ENCODE assay signal across 9 mouse cellular contexts in the genomic region with DNA sequence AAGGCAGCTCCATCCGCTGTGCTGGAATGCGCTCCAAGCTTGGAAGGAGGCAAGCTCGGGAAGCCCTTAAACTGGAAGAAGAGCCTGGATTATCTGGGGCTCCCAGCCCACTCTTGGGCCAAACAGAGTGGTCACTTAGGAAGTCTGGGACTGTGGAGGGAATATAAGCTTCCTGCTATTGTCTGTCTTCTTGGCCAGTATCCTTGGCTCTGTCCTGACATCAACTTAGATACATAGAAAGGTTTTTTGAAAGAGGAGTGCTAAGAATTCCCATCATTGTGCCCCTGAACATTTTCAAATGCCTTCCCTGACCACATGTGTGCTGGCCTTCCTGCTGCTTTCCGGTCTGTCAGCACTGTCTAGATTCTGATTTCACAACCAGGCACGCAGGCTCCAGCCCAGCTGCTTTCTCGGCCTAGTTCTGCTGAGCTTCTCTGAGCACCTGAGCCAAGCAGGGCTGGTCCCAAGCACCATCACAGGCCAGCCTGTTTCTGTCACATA. TPM values are rescaled to one million over a fixed set of nuclear protein-coding genes. Genes with fewer than 3 reads are reported as not detected.
DNase-seq lines count a peak whose midpoint lies in the region; ATAC-seq lines count a peak whose summit lies in the region.
"Had no signal": no experiment of that assay in that cellular context is flagged by ENCODE, and none has a peak within 500 bp of the region (broad histone marks: within the 10 kb centered on the region; RNA-seq: fewer than 3 reads in every experiment).

No protein-coding gene starts in this region.

- 50% methylated on average over 6 of the region's 6 CpGs for WGBS in macrophage (ENCODE audit: missing documents)
- 84% methylated on average over 6 of the region's 6 CpGs for WGBS in neural tube, embryonic 15.5 days
- WGBS in forebrain, embryonic 16.5 days, result 79% methylated on average over 6 of the region's 6 CpGs

- no peak overlapping the region; the same call in 1 of the 2 replicates for H3K4me2 ChIP-seq in neural tube, embryonic 15.5 days
- no peak overlapping the region for H3K4me2 ChIP-seq in forebrain, embryonic 16.5 days (ENCODE audit: low read length)

- H3K79me2 ChIP-seq in macrophage (ENCODE audit: inconsistent target), result peaks cover 38% of the 10 kb centered on the region

- no peaks in the 10 kb centered on the region for H3K9me3 ChIP-seq in neural tube, embryonic 15.5 days (replicated peaks)
- no peaks in the 10 kb centered on the region for H3K9me3 ChIP-seq in forebrain, embryonic 16.5 days (ENCODE audit: control insufficient read depth, low read length)
- H3K9me3 ChIP-seq: limb, embryonic 13.5 days had no signal

- intact Hi-C loops in heart, postnatal 14 days (cut with DNase I), result no loop called here

- no peak overlapping the region for H3K9ac ChIP-seq in neural tube, embryonic 15.5 days (replicated peaks)
- no peak overlapping the region for H3K9ac ChIP-seq in forebrain, embryonic 16.5 days (replicated peaks; ENCODE audit: low read depth, low read length)

- H3K27ac ChIP-seq in macrophage, result peak overlapping the region; percentile 96
- no peak overlapping the region for H3K27ac ChIP-seq in neural tube, embryonic 15.5 days (replicated peaks)
- no peak overlapping the region for H3K27ac ChIP-seq in forebrain, embryonic 16.5 days (ENCODE audit: low read length)
- H3K27ac ChIP-seq: limb, embryonic 13.5 days had no signal

- H3K4me3 ChIP-seq in macrophage (ENCODE audit: inconsistent target), result no peak overlapping the region
- no peak overlapping the region for H3K4me3 ChIP-seq in neural tube, embryonic 15.5 days (replicated peaks)
- no peak overlapping the region for H3K4me3 ChIP-seq in forebrain, embryonic 16.5 days (replicated peaks; ENCODE audit: low read length)

- 0 out of 2 replicates have a peak, but pooled peaks have one; percentile 17 for ATAC-seq in common myeloid progenitor, adult 5-6 weeks (replicated peaks; ENCODE audit: low read depth, poor library complexity, severe bottlenecking)
- ATAC-seq in neural tube, embryonic 15.5 days (ENCODE audit: low FRiP score), result no peak
- ATAC-seq in forebrain, embryonic 16.5 days, result no peak

- H3K27me3 ChIP-seq in neural tube, embryonic 15.5 days (replicated peaks), result peaks cover 10% of the 10 kb centered on the region; the same call in 1 of the 2 replicates
- peaks cover 15% of the 10 kb centered on the region for H3K27me3 ChIP-seq in forebrain, embryonic 16.5 days (replicated peaks; ENCODE audit: control insufficient read depth, insufficient read depth, low read length)

- DNase-seq in kidney, postnatal 14 days, result peak; percentile 52
- DNase-seq in kidney, adult 8-10 months, result no peak
- DNase-seq in heart, postnatal 14 days, result peak; percentile 60 to 61
- DNase-seq in layer of hippocampus, postnatal 25 days (ENCODE audit: extremely low spot score in 1 of 2, low spot score in 1 of 2), result no peak

- H3K4me1 ChIP-seq in neural tube, embryonic 15.5 days, result peaks cover 24% of the 10 kb centered on the region
- peaks cover 13% of the 10 kb centered on the region for H3K4me1 ChIP-seq in forebrain, embryonic 16.5 days (replicated peaks; ENCODE audit: control insufficient read depth, insufficient read depth, low read length)

- H3K36me3 ChIP-seq in macrophage (ENCODE audit: inconsistent target), result no peaks in the 10 kb centered on the region
- no peaks in the 10 kb centered on the region for H3K36me3 ChIP-seq in neural tube, embryonic 15.5 days
- no peaks in the 10 kb centered on the region for H3K36me3 ChIP-seq in forebrain, embryonic 16.5 days (ENCODE audit: control insufficient read depth, insufficient read depth)
- H3K36me3 ChIP-seq: limb, embryonic 13.5 days had no signal

RNA-seq across cellular contexts. Expression of gene Il4ra, which starts 1.0 kb away (rescaled TPM):
- 21.2 and 23.0 TPM in 2 replicates for total RNA-seq in common myeloid progenitor, adult 5-6 weeks (2017)
- 10 to 100 TPM; 20.0 to 20.3 TPM for total RNA-seq in heart, postnatal 14 days (2021)
- total RNA-seq in macrophage (2018; cell fraction: chromatin; rRNA removed), result 1,000 to 10,000 TPM in 1 of 26 experiments, 100 to 1,000 TPM in 25; 132 to 1,109 (median 198) TPM
- total RNA-seq in macrophage (2018; cell fraction: cytosol; rRNA removed), result 100 to 1,000 TPM in 14 of 26 experiments, 10 to 100 TPM in 12; 66.1 to 266 (median 101) TPM
- total RNA-seq in macrophage (2018; cell fraction: nucleus; rRNA removed), result 1,000 to 10,000 TPM in 1 of 26 experiments, 100 to 1,000 TPM in 25; 132 to 1,059 (median 192) TPM
- polyA plus RNA-seq in macrophage (2018), result 95.1 to 123 TPM (median 99.7 TPM) in 3 replicates
- 5.3 and 7.1 TPM in 2 replicates for polyA plus RNA-seq in neural tube, embryonic 15.5 days (2015; fragmentation: Nextera tagmentation; extraction: Ambion mirVana)
- 2.4 and 2.5 TPM in 2 replicates for polyA plus RNA-seq in forebrain, embryonic 16.5 days (2015; fragmentation: Nextera tagmentation; extraction: Ambion mirVana)
- total RNA-seq in layer of hippocampus, postnatal 25 days (2021), result 1 to 10 TPM; 3.7 to 4.6 TPM

RNA-seq across cellular contexts. Expression of gene Il21r, which starts 52.3 kb away (rescaled TPM):
- total RNA-seq in common myeloid progenitor, adult 5-6 weeks (2017), result 3.3 TPM in 2 replicates
- total RNA-seq in heart, postnatal 14 days (2021), result 1 to 10 TPM in 1 of 2 experiments, under 1 TPM in 1; 0.55 to 3.1 TPM
- 100 to 1,000 TPM in 1 of 26 experiments, 10 to 100 TPM in 18, 1 to 10 TPM in 7; 2.1 to 103 (median 34.8) TPM for total RNA-seq in macrophage (2018; cell fraction: chromatin; rRNA removed)
- total RNA-seq in macrophage (2018; cell fraction: cytosol; rRNA removed), result 10 to 100 TPM; 11.9 to 91.3 (median 35.2) TPM
- 100 to 1,000 TPM in 7 of 26 experiments, 10 to 100 TPM in 19; 11.6 to 141 (median 56.9) TPM for total RNA-seq in macrophage (2018; cell fraction: nucleus; rRNA removed)
- 34.1 to 93.4 TPM (median 46.8 TPM) in 3 replicates for polyA plus RNA-seq in macrophage (2018)
- 0.35 and 1.8 TPM in 2 replicates for polyA plus RNA-seq in neural tube, embryonic 15.5 days (2015; fragmentation: Nextera tagmentation; extraction: Ambion mirVana)
- 0.22 and 0.37 TPM in 2 replicates for polyA plus RNA-seq in forebrain, embryonic 16.5 days (2015; fragmentation: Nextera tagmentation; extraction: Ambion mirVana)
- total RNA-seq in layer of hippocampus, postnatal 25 days (2021), result 1 to 10 TPM in 1 of 2 experiments, under 1 TPM in 1; 0.89 to 1.1 TPM

RNA-seq across cellular contexts. Expression of gene Nsmce1, which starts 59.5 kb away (rescaled TPM):
- 75.2 and 99.7 TPM in 2 replicates for total RNA-seq in common myeloid progenitor, adult 5-6 weeks (2017)
- total RNA-seq in heart, postnatal 14 days (2021), result 10 to 100 TPM; 28.7 to 36.2 TPM
- total RNA-seq in macrophage (2018; cell fraction: chromatin; rRNA removed), result 10 to 100 TPM in 2 of 26 experiments, 1 to 10 TPM in 24; 1.6 to 11.0 (median 5.4) TPM
- 10 to 100 TPM; 21.7 to 35.3 (median 27.9) TPM for total RNA-seq in macrophage (2018; cell fraction: cytosol; rRNA removed)
- total RNA-seq in macrophage (2018; cell fraction: nucleus; rRNA removed), result 10 to 100 TPM in 10 of 26 experiments, 1 to 10 TPM in 16; 5.0 to 15.0 (median 9.7) TPM
- polyA plus RNA-seq in macrophage (2018), result 20.1 to 42.2 TPM (median 29.6 TPM) in 3 replicates
- 87.8 and 90.3 TPM in 2 replicates for polyA plus RNA-seq in neural tube, embryonic 15.5 days (2015; fragmentation: Nextera tagmentation; extraction: Ambion mirVana)
- polyA plus RNA-seq in forebrain, embryonic 16.5 days (2015; fragmentation: Nextera tagmentation; extraction: Ambion mirVana), result 114 and 120 TPM in 2 replicates
- 10 to 100 TPM; 16.6 to 18.1 TPM for total RNA-seq in layer of hippocampus, postnatal 25 days (2021)

Comparison
In these comparisons a context has a peak if more than half of its experiments do, and no peak if none do; other contexts are left out.
1. DNase-seq: peak in kidney, postnatal 14 days (single experiment) and heart, postnatal 14 days (2 of 2); none in kidney, adult 8-10 months (0 of 2) and layer of hippocampus, postnatal 25 days (0 of 2).